Mouse (Mus musculus): Measurements from ENCODE around the gene Gpkow. TPM values are rescaled to one million over a fixed set of nuclear protein-coding genes. Genes with fewer than 3 reads are reported as not detected.
A peak's percentile ranks its signal among the peaks of the same experiment; 100 is the strongest.

The Gpkow gene
- polyA plus RNA-seq (2017; shearing (Covaris generic)), result 10 to 100 TPM; 50.8 to 69.7 TPM

DNA sequence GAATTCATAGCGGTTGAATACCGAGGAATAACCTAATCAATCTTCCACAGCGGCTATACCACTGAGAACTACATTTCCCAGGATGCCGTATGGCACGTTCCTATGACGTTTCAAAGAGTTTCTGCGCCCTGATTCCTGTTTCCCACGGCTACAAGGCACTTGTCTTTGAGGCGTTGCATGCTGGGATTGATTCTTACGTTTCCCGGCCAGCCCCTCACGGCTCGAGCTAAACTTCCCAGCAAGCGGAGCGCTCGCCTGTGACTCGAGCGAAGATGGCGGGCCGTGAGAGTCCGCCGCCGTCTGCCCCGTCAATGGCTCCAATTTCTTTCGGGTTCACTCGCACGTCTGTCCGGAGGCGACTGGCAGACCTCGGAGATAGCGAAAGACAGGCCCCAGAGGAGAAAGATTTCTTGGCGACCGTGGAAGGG lies at the start of gene Gpkow:
TSS of gene Gpkow (plus strand) at position 178 of the 428 bp plus-strand sequence.
- peak; percentile 96 for ATAC-seq

DNA sequence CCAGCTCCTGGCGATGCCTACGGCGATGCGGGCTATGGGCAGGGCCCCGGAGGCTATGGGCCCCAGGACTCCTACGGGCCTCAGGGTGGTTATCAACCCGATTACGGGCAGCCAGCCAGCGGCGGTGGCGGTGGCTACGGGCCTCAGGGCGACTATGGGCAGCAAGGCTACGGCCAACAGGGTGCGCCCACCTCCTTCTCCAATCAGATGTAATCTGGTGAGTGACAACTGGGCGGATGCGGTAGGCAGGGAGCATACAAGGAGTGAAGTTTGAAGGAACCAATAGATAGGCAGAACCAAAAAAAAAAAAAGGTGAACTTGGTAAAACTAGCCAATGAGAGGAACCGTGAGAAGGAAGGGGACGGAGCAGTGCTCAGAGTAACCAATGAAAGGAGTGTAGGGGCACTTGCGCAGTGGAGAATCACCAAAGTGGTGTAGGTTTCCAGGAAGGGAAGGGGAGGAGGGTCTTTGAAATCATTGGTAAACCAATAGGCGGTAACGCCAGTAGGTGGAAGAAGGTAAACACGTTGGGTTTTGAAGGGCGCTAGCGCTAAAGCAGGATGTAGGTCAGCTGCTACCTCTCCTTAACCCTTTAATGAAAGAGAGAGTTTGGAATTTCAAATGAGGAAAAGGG lies 48.1 kb upstream of the Gpkow start:
- peak; percentile 89 for ATAC-seq

DNA sequence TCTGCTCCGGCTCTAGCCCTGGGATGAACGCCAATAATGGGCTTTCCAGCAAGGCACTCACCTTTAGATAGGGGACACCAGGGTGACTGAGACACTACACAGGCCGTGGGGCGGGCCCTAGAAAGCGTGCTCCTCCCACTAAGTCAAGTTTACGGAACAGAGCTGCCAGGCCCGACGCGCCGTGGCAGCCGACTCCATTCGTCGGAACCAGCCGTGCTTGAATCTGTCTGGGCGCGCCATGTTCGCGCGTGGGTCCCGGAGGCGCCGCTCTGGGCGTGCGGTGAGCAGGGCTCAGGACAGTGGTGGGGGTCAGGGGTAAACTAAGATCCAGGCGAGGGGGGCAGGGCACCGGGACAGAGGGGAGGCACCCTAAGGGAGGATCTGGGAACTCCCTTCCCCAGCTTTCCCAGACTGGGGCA lies 39.7 kb upstream of the Gpkow start, which contains the start of gene Prickle3:
TSS of gene Prickle3 (plus strand) at position 40 of the 419 bp plus-strand sequence.
- peak; percentile 97 for ATAC-seq

DNA sequence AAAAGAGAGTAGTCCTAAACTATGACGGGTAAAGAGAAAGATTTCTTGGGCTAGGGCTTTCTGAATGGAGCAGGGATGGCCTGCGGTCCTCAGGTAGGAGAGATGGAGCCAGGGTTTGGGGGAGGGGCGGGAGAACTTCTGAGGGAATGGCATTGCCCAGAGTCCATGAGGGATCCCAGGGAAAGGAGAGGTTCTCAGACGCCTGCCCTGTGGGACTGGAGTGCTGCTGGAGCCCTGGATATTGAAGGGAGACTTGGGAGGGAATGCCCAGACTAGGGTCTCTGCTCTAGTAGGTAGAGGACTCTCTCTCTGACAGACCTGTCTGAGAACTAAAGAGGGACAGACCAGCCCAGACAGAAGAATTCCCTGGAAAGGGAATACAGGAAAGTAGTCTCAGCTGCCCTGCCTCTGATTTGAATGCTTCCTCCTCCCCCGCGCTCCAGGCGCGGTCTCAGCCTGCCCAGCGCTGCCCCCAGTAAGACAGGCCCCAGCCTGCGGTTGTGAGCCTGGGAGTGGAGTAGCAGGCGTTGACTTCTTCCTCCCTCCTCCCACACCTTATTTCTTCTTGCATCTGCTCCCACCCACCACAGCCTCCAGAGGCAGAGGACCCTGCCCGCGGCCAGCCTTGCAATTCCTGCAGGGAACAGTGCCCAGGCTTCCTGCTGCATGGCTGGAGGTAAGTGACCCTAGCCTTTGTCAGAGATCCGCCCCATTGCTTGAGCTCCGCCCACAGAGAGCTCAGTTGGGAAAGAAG lies 38.7 kb upstream of the Gpkow start:
- no peak for ATAC-seq

- ATAC-seq, result no peak
Measured at GRCm38 (mm10) chrX:7658785-7659589, 37.9 kb upstream of the Gpkow start.

DNA sequence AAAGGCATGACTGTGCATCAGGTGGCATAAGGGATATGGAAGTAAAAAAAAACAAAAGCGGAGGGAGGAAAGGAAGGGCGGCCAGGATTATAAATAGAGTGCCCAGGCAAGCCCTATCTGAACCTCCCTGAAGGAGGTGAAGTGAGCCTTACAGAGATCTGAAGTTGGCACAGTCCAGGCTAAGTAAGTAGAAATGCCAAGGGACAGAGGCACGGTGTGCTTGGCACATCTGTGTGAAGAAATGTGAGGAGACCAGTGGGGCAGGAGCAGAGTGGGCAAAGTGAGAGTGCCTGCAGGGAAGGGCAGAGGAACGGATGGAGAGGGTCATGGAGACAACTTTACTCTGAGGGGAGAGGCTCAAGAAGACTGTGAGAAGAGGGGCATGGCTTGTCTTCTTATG lies 35.8 kb upstream of the Gpkow start:
- ATAC-seq, result no peak

GRCm38 (mm10) chrX:7662936-7663335 lies 34.0 kb upstream of the Gpkow start:
- no peak for ATAC-seq

- no peak for ATAC-seq
Measured at GRCm38 (mm10) chrX:7664791-7665190, 32.1 kb upstream of the Gpkow start.

DNA sequence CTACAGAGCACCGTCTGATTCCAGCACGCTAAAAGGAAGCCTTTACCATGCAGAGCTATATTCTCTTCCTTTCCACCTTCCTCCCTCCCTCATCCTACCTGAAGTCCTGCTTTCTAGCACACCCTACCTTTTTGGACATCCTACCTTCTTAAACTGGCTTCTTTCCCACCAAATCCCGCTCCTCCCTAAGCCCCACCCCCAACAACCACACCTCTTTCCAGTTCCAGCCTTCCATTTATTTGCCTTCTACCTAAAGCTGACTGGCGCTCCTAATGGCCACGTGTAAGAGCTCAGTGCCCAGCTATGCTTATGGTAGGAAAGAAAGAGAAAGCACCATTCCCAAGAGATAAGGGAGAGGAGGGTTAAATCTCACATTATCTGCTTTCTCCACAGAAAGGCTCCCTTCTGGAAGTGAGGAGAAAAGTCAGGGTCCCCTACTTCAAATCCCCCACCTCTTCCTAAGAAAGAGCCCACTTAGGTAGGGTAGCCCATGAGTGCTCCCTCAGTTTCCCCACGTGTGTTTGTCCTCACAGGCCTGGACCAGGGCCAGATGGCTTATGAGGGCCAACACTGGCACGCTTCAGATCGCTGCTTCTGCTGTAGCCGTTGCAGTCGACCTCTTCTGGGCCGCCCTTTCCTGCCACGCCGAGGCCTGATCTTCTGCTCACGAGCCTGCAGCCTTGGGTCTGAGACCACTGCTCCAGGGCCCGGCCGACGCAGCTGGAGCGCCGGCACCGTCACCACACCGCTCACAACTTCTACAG lies 31.0 kb upstream of the Gpkow start:
- no peak for ATAC-seq

DNA sequence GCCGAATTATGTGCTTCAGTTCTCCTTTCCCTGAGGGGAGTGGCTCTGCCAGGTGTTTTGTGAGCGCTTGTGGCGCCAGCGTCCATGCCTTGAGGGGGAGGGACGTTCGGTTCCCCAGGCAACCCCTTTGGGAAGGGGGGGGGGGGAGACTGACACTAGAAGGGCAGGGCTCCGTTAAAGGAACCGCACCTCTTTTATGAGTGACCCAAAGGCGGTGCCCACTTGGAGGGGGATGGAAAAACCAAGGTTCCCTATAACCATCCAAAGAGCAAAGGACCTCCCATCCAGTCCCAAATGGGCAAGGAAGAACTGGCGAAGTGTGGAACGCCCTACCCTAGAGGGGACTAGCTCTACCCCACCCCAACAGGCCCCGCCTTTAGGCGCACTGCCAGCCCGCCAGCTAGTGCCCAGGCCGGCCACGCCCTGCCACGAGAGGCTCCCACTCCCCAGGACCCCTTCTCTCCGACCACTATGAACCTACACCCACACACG lies 26.5 kb upstream of the Gpkow start:
- ATAC-seq, result peak; percentile 44

- ATAC-seq, result peak; percentile 27
Measured at GRCm38 (mm10) chrX:7670921-7671623, 25.9 kb upstream of the Gpkow start, which contains the start of gene Plp2. Gene Plp2, minus strand, starts transcription at chrX:7671390.

DNA sequence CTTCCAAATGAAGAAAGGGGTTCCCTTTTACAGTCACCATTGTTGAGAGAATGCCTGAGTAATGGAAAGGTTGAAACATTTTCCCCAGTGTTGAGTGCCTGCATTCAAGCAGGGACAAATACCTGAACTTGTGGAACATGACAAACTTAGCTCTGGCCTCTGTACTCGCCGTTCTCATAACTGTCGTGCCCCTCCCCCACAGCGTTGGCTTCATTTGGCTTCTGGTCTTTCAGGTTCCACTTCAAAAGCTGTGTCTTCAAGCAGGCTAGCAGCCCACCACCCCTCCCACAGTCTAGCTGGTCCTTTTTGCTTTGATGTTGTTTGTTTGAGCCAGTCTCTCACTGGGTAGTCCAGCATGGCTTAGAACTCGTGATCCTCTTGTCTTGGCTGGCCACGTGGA lies 24.2 kb upstream of the Gpkow start:
- no peak for ATAC-seq

DNA sequence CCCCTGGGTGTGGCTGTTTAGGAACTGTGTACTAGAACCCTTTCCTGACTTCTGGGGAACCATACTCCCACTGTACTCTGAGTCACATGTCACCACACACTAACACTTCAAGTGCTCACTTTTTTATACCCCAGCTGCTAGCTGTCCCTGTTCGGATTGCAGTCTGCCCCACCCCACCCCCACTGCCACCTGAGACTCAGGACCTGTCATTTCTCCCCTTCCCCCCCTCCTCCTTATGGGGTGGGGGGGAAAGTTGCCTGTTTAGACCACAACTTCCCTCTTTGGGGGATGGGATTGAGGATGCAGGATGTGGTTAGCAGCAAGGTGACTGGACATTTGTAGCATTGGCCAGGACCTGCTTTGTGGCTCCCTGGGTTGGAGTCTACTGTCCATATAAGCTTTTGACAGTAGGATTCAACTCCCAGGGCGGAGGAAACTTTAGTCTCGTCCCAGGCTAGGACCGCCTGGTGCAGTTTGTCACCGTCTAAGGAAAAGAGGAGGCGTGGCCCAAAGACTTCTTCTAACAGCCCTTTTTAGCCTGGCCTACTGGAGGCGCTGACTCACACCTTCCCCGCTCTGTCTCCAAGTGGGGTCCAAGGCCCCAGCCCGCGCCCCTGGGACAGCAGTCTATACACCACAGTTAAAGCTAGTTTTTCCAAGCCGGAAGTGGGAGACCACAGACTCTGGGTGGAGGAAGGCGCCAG lies 23.2 kb upstream of the Gpkow start:
- peak; percentile 40 for ATAC-seq

GRCm38 (mm10) chrX:7674284-7675000 lies 22.5 kb upstream of the Gpkow start:
- ATAC-seq, result peak; percentile 28

DNA sequence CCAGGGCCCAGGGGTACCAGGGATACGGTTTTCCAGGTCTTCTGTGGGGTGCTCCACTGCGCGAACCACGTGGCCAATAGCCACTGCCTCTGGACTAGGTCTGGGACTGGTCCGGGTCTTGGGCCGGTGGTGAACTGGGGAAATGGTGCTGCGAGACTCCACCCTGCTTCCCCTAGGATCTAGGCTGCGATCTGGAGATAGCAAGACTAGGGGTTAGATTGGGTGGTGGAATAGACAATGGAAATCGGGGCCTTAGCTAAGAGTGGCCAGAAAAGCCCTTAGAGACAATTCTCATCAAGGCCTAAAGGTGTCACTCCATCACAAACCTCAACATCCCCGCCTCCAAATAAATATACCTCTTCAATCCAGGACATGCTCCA lies 21.9 kb upstream of the Gpkow start:
- no peak for ATAC-seq

DNA sequence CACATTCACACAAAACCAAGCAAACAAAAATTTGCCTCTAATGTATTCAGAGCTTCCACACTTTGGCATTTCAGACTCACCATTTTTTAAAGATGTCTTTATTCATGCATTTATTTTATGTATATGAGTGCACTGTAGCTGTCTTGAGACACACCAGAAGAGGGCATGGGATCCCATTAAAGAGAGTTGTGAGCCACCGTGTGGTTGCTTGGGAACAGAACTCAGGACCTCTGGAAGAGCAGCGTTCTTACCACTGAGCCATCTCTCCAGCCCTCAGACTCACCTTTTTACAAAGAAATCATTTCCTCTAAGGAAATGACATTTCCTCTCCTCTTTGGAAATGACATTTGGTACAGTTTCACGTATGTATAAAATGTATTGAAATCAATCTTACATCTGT lies 17.9 kb upstream of the Gpkow start:
- no peak for ATAC-seq

DNA sequence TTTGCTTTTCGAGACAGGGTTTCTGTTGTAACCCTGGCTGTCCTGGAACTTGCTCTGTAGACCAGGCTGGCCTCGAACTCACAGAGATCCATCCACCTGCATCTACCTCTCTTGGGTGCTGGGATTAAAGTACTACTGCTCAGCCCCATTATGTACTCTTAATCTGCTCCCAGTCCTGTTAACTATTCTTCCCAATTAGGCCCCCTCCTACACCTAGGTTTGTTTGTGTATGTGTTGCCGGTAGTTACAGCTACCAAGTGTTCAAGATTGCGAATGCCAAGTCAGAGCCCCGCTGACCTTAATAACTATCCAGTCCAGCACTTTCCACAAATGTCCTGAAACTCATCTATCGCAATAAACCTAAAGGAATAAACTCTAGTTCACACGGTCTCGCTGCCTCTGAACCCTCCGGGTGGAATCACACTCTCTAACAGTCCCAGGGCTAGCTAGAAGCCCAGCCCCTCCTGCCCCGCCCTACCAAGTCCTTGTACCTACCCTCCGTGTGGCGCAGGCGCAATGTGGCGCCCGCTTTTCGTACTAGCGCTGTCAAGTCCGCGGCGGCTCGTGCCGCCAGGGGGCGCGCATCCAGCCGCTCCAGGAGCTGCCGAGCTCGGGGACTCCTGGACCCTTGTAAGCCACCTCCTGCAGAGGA lies 17.4 kb upstream of the Gpkow start:
- ATAC-seq, result peak; percentile 96

DNA sequence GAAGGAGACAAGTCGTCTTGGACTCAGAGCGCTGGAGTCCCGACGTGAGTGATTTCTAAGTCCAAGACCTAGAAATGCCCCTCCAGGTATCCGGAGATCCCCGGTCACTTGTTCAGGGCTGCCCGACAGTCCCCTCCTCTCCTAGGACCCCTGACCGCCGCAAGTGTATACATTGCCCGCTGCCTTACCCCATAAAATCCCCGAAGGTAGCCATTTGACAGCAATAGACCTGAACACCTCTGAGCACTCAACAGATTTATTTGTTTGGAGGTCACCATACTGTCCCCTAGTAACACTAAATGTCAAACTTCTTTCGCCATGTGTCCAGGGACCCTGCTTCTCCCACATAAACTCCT lies 16.9 kb upstream of the Gpkow start:
- no peak for ATAC-seq

- ATAC-seq, result no peak
Measured at GRCm38 (mm10) chrX:7680864-7681263, 16.1 kb upstream of the Gpkow start, which contains the start of gene Magix. Gene Magix, minus strand, starts transcription at chrX:7681251.

GRCm38 (mm10) chrX:7688321-7688720 lies 8.6 kb upstream of the Gpkow start:
- no peak for ATAC-seq
